Mouse (Mus musculus): Measurements from ENCODE around the gene Pdzd9. TPM values are rescaled to one million over a fixed set of nuclear protein-coding genes. Genes with fewer than 3 reads are reported as not detected.
A peak's percentile ranks its signal among the peaks of the same experiment; 100 is the strongest.
"Not testable (repeated sequence)": the region's sequence is repeated elsewhere in the genome, so short reads cannot be mapped to it uniquely, and the experiment has no call there.

The Pdzd9 gene
- 0.30 and 0.36 TPM in 2 replicates for polyA plus RNA-seq (2016; fragmentation: Nextera tagmentation; extraction: Ambion mirVana)

DNA sequence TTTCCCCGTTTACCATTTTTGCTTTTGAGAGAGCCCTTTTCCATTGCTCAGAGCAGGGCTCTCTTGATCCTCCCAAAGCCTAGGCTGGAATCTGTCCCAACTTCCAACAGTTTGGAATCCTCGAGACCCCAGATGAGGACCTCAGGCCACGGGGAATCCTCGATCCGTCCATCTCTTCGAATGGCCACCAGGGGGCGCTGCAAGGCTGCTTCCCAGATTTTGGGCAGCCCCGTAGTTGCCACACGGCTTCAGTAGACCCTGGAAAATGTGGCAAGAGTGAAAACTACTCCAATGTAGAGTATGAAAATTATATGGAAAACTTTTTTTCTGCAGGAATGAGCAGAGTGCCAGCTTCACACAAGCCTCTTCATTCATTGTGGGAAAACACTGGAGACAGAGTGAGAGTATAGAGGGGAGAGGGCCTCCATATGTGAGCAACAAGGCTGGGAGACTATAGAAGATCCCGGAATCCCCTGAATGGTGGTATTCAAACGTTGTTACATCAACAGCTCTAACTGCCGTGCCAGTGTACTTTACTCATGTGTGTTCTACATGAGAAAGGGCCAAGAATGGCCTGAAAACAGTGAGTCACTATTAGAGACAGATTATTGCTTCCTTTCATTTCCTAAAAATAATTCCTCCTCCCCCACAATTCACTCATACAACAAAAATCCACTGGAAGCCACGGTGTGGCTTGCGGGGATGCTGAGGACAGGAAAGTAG, at the start of gene Pdzd9:
Gene Pdzd9 (minus strand): TSS at position 191 of the 723 bp plus-strand sequence.
- DNase-seq (ENCODE audit: low spot score) = peak; percentile 87
- WGBS = 26% methylated on average over 14 of the region's 14 CpGs
- H3K27ac ChIP-seq (replicated peaks) = no peak within 1 kb of the TSS
- no peaks in the 10 kb centered on the region for H3K9me3 ChIP-seq
- no peaks in the 10 kb centered on the region for H3K36me3 ChIP-seq (replicated peaks)
- H3K27me3 ChIP-seq (replicated peaks; ENCODE audit: low read depth, poor library complexity, severe bottlenecking) = no peaks in the 10 kb centered on the region
- no peak within 1 kb of the TSS for H3K4me3 ChIP-seq
- no peaks in the 10 kb centered on the region for H3K4me1 ChIP-seq

DNA sequence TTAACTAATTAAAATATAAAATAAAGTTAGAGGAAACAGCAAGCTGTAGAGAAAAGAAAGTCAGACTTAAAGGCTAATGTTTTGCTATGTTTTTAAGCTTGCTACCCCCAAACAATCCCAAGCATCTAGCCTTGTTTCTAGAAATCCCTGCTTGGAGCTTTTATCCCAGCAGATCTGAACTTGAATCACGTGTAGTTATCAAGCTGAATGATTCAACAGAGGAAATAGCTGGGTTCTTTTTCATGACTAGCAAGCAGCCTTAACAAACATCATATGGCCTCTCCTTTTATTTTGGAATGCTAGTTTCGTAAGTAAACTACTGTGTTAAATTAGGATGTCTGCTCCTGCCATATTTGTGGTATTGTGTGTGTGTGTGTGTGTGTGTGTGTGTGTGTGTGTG, 47.1 kb upstream of the Pdzd9 start:
- 80% methylated on average over 2 of the region's 2 CpGs for WGBS
- H3K36me3 ChIP-seq (replicated peaks) = peaks cover 23% of the 10 kb centered on the region
- no peaks in the 10 kb centered on the region for H3K4me1 ChIP-seq
- no peak for DNase-seq (ENCODE audit: low spot score)
- no peaks in the 10 kb centered on the region for H3K27me3 ChIP-seq (replicated peaks; ENCODE audit: low read depth, poor library complexity, severe bottlenecking)
- H3K27ac ChIP-seq (replicated peaks) = no peak overlapping the region
- no peaks in the 10 kb centered on the region for H3K9me3 ChIP-seq
- no peak overlapping the region for H3K4me3 ChIP-seq

DNA sequence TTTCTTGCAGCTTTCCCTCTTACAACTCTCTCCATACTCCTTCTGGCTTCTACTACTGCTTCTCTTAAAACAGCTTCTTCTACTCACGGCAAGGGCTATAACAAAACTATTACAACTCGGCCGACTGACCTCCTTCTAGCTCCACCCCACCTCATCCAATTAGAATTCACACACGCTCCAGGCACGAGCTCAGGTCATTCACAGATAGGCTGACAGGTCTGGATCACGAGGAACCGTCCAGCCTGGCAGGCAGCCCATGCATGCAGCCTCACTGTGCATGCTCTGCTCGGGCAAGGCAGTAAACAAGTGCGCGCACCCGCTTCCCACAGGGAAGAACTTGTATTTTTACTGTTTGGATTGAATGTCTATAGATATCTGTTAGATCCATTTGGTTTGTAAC, 43.8 kb upstream of the Pdzd9 start:
- not testable (repeated sequence) for H3K27me3 ChIP-seq (replicated peaks; ENCODE audit: low read depth, poor library complexity, severe bottlenecking); H3K9me3 ChIP-seq; H3K4me3 ChIP-seq; H3K4me1 ChIP-seq; DNase-seq (ENCODE audit: low spot score); H3K27ac ChIP-seq (replicated peaks)
- WGBS = 96% methylated on average over 11 of the region's 11 CpGs
- peaks cover 12% of the 10 kb centered on the region for H3K36me3 ChIP-seq (replicated peaks)

DNA sequence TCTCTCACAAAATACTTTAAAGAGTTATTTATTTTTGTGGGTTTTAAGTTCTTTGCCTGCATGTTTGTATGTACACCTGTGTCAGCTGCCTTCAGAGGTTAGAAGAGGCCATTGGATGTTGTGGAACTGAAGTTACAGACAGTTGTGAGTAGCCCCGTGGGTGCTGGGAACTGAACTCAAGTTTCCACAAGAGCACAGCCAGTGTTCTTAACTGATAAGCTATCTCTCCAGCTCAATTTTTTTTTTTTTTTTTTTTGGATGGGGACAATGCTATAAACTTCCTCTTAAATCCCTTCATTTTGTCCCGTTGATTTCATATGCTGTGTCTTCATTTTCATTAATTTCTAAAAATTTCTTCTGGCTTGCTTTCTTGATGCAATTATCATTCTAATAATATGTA, 43.1 kb upstream of the Pdzd9 start:
- WGBS = 92% methylated on average over 2 of the region's 2 CpGs
- no peak for DNase-seq (ENCODE audit: low spot score)
- Histone ChIP-seq H3K4me1 (no peaks in the 10 kb centered on the region), H3K36me3 (replicated peaks) (peaks cover 12% of the 10 kb centered on the region), H3K27me3 (replicated peaks; ENCODE audit: low read depth, poor library complexity, severe bottlenecking) (no peaks in the 10 kb centered on the region), H3K4me3 (no peak overlapping the region), H3K9me3 (no peaks in the 10 kb centered on the region), H3K27ac (replicated peaks) (no peak overlapping the region)

DNA sequence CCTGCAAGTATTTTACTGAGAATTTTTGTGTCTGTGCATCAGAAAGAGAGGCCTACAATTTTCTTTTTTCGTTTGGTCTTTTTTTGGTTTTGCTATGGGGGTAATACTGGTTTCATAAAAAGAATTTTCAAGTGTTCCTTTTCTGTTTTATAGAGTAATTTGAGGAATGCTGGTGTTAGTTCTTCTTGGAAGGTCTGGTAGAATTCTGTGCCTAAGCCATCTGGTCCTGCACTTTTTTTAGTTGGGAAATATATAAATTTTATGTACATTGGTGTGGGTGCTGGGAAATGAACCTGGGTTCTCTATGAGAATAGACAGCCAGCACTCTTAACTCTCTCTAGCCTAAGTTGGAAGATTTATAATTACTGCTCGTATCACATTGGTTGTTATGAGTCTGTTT, 41.9 kb upstream of the Pdzd9 start:
- Histone ChIP-seq H3K36me3 (replicated peaks) (peaks cover 12% of the 10 kb centered on the region), H3K27ac (replicated peaks) (no peak overlapping the region), H3K9me3 (no peaks in the 10 kb centered on the region), H3K4me1 (no peaks in the 10 kb centered on the region), H3K27me3 (replicated peaks; ENCODE audit: low read depth, poor library complexity, severe bottlenecking) (no peaks in the 10 kb centered on the region), H3K4me3 (no peak overlapping the region)
- DNase-seq (ENCODE audit: low spot score) = no peak
- 92% methylated on average over 2 of the region's 2 CpGs for WGBS

DNA sequence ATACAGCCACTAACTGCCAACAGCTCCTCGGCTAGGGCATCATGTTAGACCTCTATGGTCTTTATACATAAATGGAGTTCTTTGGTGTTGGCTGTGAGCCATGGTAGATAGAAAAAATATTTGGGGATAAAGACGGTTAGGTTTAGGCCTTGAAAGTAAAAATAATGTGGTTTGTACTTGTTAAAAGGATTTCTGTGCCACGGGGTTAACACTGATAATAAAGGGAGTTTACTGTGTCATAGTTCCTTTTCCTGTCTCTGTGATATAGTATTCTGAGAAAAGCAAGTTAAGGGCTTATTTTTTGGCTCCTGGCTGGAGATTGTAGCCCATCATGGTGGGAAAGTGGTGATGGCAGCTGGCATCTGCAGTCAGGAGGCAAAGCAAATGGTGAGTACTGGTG, 33.7 kb upstream of the Pdzd9 start:
- DNase-seq (ENCODE audit: low spot score) = no peak
- WGBS = 90% methylated on average over 3 of the region's 3 CpGs
- no peaks in the 10 kb centered on the region for H3K36me3 ChIP-seq (replicated peaks)
- H3K4me1 ChIP-seq = no peaks in the 10 kb centered on the region
- H3K27ac ChIP-seq (replicated peaks) = no peak overlapping the region
- no peak overlapping the region for H3K4me3 ChIP-seq
- H3K27me3 ChIP-seq (replicated peaks; ENCODE audit: low read depth, poor library complexity, severe bottlenecking) = no peaks in the 10 kb centered on the region
- no peaks in the 10 kb centered on the region for H3K9me3 ChIP-seq

DNA sequence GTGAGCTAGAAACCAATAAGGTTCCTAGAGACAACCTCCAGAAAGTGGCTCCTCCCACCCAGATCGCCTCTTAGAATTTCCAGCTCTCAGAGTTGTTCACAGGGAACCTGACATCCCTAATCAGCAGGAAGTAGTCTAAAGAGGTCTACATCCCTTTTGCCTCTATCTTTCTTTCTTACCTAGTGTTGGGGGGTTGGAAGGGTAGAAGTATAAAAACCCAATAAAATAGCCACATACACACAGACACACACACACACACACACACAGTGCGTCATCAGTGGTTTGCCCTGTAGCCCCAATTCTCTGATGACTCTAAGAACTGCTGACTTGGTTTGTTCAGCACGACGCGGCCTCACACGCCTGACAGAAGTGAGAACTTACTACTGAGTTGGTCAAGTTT, 29.4 kb upstream of the Pdzd9 start:
- DNase-seq (ENCODE audit: low spot score) = no peak
- no peaks in the 10 kb centered on the region for H3K9me3 ChIP-seq
- peaks cover 12% of the 10 kb centered on the region for H3K36me3 ChIP-seq (replicated peaks)
- peaks cover 4% of the 10 kb centered on the region; the same call in 1 of the 2 replicates for H3K4me1 ChIP-seq
- no peak overlapping the region for H3K4me3 ChIP-seq
- no peaks in the 10 kb centered on the region for H3K27me3 ChIP-seq (replicated peaks; ENCODE audit: low read depth, poor library complexity, severe bottlenecking)
- WGBS = 90% methylated on average over 6 of the region's 6 CpGs
- no peak overlapping the region for H3K27ac ChIP-seq (replicated peaks)

DNA sequence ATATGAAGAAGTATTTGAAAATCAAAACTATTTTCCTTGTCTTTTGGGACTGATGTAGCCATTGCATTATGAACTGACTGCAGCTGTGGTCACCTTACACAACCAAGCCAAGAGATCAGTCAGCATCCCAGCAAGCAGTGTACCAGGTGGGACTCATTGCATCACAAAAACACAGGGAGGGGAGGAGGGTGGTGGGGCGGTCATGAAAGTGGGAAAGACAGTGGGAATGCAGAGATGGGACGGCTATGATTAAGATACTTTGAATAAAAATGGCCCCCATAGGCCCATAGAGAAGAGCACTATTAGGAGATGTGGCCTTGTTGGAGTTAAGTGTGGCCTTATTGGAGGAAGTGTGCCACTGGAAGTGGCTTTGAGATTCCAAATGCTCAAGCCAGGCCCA, 26.2 kb upstream of the Pdzd9 start:
- peaks cover 23% of the 10 kb centered on the region for H3K36me3 ChIP-seq (replicated peaks)
- H3K27ac ChIP-seq (replicated peaks) = no peak overlapping the region
- DNase-seq (ENCODE audit: low spot score) = no peak
- peaks cover 4% of the 10 kb centered on the region; the same call in 1 of the 2 replicates for H3K4me1 ChIP-seq
- H3K27me3 ChIP-seq (replicated peaks; ENCODE audit: low read depth, poor library complexity, severe bottlenecking) = no peaks in the 10 kb centered on the region
- 88% methylated on average over 2 of the region's 2 CpGs for WGBS
- no peaks in the 10 kb centered on the region for H3K9me3 ChIP-seq
- no peak overlapping the region for H3K4me3 ChIP-seq

DNA sequence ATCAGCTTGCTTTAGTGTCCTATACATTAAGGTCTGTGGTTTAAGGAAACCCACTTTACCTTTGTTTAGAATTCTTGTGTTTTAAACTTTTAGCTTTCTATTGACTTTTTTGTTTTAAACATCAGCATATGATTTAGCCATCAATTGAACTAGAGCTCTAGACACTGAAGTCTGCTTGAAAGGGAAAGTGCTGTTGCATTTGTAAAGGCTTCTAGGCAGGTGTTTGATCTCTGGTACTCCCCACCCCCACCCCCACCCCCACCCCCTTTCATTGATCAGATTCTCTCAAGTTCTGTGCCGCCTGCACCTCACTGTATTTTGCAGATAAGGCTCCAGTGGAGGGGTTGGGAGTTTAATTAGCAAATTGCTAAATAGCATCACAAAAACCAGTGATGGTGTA, 25.5 kb upstream of the Pdzd9 start:
- H3K36me3 ChIP-seq (replicated peaks) = peaks cover 30% of the 10 kb centered on the region
- 57% methylated on average over 1 of the region's 1 CpGs for WGBS

DNA sequence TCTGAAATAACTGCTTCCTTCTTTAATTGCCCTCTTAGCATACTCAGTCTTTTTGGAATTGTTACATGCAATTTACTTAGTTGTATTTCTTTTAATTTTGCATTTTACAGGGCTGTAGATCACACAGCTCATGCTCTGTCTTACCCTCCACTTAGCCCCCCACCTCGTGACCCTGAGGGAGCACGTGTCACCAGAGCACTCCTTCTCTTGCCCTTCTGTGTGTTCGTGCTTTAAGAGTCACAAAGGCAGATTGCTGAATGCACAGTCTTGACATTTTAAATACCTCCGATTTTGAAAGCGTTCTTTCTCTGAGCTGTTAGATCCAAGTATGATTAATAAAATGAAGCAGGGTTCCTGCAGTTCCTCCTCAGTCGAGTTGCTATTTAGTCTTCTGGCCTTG, 25.1 kb upstream of the Pdzd9 start:
- no peak for DNase-seq (ENCODE audit: low spot score)
- Histone ChIP-seq H3K9me3 (no peaks in the 10 kb centered on the region), H3K27ac (replicated peaks) (no peak overlapping the region), H3K36me3 (replicated peaks) (peaks cover 35% of the 10 kb centered on the region), H3K27me3 (replicated peaks; ENCODE audit: low read depth, poor library complexity, severe bottlenecking) (no peaks in the 10 kb centered on the region), H3K4me3 (no peak overlapping the region), H3K4me1 (peaks cover 4% of the 10 kb centered on the region; the same call in 1 of the 2 replicates)
- WGBS = 34% methylated on average over 6 of the region's 6 CpGs

More for the DNA sequence above, 25.5 kb upstream of the Pdzd9 start:
- no peaks in the 10 kb centered on the region for H3K9me3 ChIP-seq
- DNase-seq (ENCODE audit: low spot score) = no peak
- no peaks in the 10 kb centered on the region for H3K27me3 ChIP-seq (replicated peaks; ENCODE audit: low read depth, poor library complexity, severe bottlenecking)
- no peak overlapping the region for H3K4me3 ChIP-seq
- H3K4me1 ChIP-seq = peaks cover 4% of the 10 kb centered on the region; the same call in 1 of the 2 replicates
- no peak overlapping the region for H3K27ac ChIP-seq (replicated peaks)

DNA sequence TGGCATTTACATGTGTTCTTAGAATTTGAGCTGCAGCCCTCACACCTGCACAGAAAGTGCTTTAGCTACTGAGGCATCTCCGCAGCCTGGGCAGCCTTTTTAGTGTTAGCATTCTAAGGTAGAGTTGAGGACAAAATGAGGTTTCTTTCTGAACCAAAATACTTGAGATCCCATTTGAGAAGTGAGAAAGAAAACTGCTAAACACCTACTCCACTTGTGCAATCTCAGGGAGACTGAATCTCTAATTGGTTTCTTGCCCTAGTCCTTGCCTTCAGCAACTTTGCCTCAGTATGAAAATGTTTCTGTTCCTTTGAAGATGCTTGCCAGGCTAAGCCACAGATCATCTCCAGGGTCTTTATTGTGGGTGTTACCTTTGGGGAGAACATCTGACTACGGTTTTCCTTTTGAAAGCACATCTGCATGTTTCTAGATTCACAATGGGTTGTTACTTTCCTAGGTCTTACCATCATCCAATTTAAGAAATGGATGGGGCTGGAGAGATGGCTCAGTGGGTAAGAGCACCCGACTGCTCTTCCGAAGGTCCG, 23.8 kb upstream of the Pdzd9 start:
- WGBS = 95% methylated on average over 5 of the region's 5 CpGs
- H3K36me3 ChIP-seq (replicated peaks) = peaks cover 35% of the 10 kb centered on the region
- DNase-seq (ENCODE audit: low spot score) = no peak
- H3K27me3 ChIP-seq (replicated peaks; ENCODE audit: low read depth, poor library complexity, severe bottlenecking) = no peaks in the 10 kb centered on the region
- H3K27ac ChIP-seq (replicated peaks) = no peak overlapping the region
- H3K9me3 ChIP-seq = no peaks in the 10 kb centered on the region
- H3K4me1 ChIP-seq = peaks cover 4% of the 10 kb centered on the region; the same call in 1 of the 2 replicates
- H3K4me3 ChIP-seq = no peak overlapping the region

DNA sequence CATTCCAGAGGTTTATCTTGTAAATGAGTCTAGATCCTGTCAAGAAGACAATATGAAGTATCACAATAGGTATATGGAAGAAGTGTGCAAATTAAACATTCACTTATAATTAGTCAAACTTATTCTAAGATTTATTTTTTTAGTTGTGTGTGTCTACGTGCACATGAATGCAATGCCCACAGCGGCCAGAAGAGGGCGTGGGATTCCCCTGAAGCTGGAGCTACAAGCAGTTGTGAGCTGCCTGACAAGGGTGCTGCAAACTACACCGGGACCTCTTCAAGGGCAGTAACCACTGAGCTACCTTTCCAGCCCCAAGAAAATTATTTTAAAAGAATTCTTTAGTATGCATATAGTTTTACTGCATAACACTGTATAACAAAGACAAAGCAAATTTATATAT, 20.5 kb upstream of the Pdzd9 start:
- no peak for DNase-seq (ENCODE audit: low spot score)

DNA sequence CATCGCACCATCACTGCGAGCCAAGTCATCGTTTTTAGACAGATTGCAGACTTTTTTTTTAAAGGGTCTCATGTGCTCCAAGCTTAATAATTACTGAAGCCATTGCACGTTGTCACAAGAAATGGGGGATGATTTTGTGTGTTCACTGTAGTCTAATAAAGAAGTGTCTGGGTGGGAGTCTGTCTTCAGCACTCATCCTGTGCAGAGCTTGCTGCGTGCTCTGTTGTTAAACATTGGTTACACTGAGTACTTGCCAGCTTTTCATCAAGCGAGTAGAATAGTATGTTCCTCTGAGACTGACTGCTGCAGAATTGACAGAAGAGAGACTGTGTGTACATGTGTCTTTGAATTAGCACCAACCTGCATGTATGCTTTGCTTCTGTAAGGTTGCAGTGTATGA, 15.1 kb upstream of the Pdzd9 start:
- WGBS = 93% methylated on average over 6 of the region's 6 CpGs
- no peak for DNase-seq (ENCODE audit: low spot score)
- Histone ChIP-seq H3K27ac (replicated peaks) (no peak overlapping the region), H3K4me1 (no peaks in the 10 kb centered on the region), H3K9me3 (no peaks in the 10 kb centered on the region), H3K36me3 (replicated peaks) (peaks cover under 1% of the 10 kb centered on the region), H3K4me3 (no peak overlapping the region), H3K27me3 (replicated peaks; ENCODE audit: low read depth, poor library complexity, severe bottlenecking) (no peaks in the 10 kb centered on the region)

More for the DNA sequence above, 20.5 kb upstream of the Pdzd9 start:
- Histone ChIP-seq H3K4me3 (no peak overlapping the region), H3K9me3 (no peaks in the 10 kb centered on the region), H3K27me3 (replicated peaks; ENCODE audit: low read depth, poor library complexity, severe bottlenecking) (no peaks in the 10 kb centered on the region), H3K27ac (replicated peaks) (no peak overlapping the region), H3K4me1 (peaks cover 4% of the 10 kb centered on the region; the same call in 1 of the 2 replicates), H3K36me3 (replicated peaks) (peaks cover 23% of the 10 kb centered on the region)
- WGBS = 65% methylated on average over 4 of the region's 4 CpGs
